Mouse (Mus musculus): Measurements from ENCODE around the gene Ifit1.

Gene Ifit1

DNA sequence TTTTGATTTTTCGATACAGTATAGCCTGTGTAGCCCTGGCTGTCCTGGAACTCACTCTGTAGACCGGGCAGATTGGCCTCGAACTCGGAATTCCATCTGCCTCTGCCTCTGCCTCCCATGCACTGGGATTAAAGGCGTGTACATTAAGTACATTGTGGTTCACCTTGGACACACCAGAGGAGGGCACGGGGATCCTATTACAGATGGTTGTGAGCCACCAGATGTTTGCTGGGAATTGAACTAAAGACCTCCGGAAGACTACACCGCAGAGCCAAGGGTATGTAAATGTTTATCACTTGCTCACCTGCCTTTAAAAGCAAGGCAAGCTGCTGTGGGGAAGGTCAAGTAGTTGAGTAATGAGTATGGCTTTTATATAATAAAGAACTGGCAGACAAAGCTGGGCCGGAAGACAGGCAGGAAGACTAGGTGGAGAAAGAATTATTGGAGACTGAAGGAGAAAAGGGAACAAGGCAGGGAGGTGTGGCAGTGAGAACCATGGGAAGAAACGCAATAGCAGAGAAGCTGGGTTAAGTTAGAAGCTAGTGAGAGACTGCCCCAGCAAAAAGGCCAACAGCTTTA is 14.6 kb downstream of the Ifit1 start:
- DNase-seq (ENCODE audit: low spot score): no peak

DNA sequence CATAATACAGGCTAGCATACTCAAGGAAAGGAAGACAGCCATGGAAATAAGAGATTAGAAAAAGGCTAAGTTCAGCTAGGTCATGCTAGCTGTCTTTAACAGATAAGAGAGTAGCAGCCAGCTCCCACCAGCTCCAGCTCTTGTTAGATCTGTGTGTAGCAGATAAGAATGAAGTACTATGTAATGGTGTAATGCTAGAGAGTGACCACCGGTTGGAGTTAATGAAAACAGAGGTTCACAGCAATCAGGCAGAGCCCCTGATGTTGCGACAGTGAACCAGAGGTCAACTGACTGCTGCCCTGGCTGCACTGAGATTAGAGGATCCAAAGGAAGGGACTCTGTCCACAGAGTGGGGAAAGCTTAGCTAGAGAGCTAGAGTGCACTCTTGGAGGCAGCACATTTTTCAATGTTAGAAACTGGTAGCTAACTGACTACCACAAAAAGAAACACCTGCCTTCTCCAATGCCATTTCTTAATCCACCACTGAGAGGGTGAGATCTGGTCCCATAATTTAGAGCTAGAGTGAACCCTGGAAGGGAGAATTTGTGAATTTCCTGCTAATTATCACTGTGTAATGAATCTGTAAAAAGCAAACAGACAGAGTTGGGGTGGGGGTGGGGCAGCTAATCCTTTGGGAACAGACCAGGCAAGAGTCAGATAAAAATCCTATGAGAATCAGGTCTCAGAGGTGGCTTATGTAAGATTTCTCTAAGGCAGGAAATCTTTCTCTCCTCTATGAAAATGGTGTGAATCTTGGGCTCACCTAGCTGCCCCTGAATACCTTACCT is 16.0 kb downstream of the Ifit1 start:
- no peak for DNase-seq (ENCODE audit: low spot score)

DNA sequence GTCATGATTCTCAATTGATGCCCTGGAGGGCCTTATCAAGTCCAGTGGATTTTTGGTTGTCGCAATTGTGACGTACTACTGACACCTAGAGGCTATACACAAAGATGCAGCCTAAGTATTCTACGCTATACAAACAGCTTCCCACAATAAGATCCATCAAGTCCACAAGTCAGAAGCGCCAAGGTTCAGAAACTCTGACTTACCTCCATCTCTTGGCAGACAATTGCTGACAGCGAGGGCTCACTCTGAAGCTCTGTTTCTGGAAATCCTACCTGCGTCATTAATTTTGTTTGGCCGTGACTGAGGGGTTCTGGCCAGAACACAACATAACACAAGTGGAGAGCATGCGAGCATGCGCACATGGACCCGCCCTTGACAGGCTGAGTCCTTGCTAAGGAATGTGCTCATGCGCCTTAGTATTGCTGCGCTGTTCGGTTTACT is 21.4 kb downstream of the Ifit1 start:
- peak; percentile 62 for DNase-seq (ENCODE audit: low spot score)

DNA sequence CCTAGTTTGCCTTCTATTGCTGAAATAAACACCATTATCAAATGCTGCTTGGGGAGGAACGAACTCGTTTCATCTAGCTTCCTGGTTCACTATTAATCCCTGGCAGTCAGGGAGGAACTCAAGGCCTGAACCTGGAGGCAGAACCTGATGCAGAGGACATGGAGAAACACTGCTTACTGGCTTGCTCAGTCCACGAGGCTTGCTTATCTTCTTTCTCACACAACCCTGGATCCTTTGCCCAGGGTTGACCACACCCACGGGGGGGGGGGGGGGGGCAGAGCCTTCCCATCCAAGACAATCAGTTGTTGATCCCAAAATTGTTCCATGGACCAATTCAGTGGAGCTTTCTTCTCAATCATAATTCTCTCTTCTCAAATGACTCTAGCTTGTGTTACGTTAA is 22.1 kb downstream of the Ifit1 start:
- DNase-seq (ENCODE audit: low spot score): no peak

DNA sequence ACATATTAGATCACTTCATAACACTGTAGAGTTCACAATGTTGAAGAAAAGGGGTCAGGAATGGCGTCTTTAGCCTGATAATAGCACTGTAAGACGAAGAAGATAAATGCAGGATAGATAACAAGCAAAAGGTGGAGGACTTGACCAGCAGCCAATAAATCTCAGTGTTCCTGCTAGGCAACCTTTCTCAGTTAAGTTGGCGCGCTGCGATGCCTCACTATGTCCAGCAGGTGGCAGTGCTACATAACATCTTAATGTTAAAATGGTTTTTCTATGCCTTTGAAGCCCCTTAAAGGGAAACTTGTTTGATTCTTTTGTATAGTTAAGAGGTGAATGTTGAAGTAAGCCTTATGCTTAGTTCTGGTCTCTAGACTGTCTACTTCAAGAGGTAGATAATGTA is 25.5 kb downstream of the Ifit1 start:
- peak; percentile 61 for DNase-seq (ENCODE audit: low spot score)

DNA sequence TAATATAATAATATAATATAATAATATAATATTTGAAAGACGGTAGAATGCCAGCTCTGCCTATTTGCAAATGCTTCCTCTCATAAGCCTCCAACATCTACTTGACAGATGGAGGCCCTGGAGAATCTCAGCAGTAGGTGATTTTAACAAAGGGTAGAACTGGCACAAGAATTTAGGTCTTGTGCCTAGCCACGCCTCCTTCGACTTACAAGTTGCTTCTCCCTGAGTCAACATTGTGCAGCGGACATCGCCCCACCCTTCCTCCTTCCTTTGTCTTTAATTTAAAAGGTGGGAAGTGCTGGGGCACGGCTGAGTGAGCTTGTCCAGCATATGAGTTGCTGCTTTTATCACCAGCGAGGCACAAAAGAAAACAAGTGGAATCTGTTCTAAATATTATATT is 32.8 kb downstream of the Ifit1 start:
- no peak for DNase-seq (ENCODE audit: low spot score)

DNA sequence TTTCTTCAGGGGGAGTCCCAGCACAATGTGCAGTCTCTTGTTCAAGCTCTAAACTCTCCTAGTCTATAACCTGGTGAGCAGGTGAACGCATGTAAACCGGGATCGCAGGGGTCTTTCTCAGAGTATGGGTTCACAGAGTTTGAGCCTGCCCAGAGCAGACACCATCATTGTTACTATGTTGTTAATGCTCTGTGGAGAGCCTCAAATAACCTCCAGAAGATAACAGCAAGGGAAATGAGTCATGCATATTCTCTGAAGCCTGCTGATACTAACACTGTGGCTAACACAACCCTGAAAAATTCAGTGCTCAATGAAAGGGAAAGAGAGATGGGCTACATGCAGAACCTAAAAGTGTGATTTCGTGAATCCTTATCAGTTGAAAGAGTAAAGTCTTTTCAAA is 37.8 kb downstream of the Ifit1 start:
- DNase-seq (ENCODE audit: low spot score): no peak

DNA sequence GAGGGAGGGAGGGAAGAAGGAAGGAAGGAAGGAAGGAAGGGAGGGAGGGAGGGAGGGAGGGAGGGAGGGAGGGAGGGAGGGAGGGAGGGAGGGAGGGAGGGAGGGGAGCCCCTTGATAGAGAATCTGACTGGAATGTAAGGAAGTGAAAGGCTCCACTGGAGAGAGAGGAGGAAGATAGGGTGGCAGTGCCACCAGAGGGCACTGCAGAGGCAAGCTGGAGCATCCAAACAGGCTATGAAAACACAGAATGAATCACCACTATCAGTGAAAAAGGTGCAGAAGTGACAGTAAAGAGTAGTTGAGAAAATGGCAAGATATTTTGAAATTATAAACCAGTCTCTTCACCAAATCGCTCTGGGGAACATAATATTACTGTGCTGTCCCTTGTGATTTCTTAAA is 44.2 kb downstream of the Ifit1 start:
- peak; percentile 49 for DNase-seq (ENCODE audit: low spot score)

DNA sequence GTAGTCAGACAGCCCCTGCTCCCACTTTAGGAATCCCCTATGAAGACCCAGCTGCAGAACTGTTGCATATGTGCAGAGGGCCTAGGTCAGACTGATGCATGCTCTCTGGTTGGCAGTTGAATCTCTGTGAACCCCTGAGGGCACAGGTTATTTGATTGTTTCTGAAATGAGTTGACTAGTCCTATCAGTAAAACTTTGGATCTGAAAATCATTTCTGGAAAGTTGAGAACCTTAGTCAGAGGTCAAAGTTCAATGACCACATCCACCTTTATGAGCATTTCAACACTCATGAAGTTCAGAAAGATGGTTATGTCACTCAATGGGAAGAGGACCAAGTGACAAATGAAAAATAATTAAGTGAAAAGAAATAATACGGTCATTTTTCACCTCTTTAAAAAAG is 44.9 kb downstream of the Ifit1 start:
- DNase-seq (ENCODE audit: low spot score): no peak

DNA sequence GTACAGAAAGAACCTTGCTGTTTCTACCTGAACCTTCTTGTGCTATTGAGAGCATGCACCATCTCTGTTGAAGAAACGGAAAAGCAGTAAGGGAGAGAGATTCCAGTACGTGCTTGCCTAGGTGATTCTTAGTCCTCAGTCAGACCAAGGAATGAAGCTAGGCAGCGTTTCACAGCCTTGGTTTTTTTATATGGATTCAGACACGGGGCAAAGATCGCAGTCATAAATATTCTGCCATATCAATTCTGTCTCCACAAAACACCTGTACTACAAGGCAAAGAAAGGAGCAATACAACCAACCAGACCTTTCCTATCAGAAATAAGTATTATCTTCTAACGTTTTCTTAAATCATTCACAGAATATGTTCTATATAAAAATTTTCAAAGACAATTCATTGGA is 50.7 kb downstream of the Ifit1 start:
- no peak for DNase-seq (ENCODE audit: low spot score)

DNA sequence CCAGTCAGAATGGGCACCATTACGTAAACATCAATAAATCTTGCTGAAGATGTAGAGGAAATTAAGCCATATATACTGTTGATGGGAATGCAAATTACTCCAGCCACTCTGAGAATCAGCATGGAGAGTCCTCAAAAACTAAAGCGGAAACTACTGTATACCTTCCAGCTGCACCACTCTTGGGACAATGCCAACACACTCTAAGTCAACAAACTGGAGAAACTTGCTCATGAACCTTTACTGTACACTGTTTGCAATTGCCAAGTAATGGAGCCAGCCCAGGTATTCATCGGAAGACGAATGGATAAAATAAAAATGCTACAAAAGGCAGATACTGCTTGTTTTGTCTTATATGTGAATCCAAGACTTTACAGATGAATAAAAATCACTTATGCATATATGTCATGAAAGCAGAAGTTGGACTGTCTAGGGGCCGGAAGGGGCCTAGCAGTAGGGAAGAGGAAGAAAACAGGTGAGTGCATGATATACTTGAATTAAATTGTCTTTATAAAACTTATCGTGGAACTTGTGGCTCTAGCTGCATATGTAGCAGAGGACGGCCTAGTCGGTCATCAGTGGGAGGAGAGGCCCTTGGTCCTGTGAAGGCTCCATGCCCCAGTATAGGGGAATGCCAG is 55.8 kb downstream of the Ifit1 start:
- no peak for DNase-seq (ENCODE audit: low spot score)

DNA sequence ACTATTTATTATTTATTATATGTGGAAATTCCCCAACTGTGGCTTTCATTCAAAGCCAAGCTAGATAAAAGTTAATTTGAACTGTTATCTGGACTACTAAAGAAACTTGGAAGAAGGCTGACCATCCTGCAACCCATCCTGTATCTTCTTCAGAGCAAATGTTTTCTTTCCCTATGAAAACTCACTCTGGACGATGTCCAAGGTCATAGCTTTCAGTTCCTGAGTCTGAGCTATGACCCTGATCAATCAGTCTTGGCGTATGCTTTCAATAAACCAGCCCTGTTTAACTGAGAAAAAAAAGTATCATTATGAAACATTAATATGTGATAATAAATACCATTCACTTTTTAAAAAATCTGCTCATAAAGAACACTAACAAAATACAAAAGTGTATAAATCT is 56.8 kb downstream of the Ifit1 start:
- DNase-seq (ENCODE audit: low spot score): no peak

DNA sequence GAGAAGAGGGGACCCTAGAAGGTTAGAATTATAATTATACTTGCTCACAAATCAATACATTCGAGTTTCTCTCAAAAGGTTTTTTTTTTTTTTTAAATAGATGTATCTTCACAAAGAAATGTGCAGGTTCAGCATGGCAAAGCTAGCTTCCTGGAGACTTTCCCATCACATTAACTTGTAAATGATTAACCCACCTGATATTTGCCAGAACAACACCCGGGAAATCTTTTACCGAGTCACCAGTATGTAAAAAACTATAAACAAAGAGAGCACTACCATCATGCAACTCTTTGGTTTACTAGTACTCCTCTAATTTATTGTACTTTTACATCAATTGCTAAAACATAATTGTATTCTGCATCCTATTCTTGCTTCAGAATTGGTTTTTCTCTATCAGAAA is 57.8 kb downstream of the Ifit1 start:
- DNase-seq (ENCODE audit: low spot score): no peak

DNA sequence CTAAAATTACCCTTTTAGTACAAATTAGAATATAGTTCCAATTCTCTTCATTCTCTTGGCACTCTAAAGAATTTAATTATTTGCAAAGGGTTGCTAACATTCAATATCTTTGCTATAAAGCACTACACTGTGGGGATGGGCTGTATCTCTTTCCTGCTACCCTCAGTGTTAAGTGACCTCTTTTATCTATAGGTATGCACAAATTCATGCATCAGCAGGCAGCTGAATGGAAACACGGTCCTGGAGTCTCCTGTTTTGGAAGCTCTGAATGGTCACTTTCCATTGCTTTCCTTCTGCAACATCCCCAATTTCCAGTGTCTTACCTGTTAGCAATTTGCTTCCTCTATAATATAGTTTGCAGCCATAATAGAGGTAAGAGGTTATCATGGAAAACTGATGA is 58.2 kb downstream of the Ifit1 start:
- no peak for DNase-seq (ENCODE audit: low spot score)

DNA sequence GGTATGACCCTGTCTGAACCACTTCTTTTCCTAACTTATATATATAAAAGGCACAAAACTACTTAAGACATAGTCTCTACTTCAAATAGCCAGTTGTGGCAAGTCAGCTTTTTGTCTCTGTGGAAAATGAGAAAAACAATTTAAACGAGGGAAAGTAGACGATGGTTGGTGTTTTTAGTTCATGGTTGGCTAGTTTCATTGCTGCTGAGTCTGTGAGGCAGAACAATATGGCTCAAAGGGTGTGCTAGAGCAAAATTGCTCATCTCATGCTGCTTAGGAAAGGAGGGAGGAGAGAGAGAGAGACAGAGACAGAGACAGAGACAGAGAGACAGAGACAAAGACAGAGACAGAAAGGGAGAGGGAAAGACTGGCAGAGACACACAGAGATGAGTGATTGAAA is 58.6 kb downstream of the Ifit1 start:
- no peak for DNase-seq (ENCODE audit: low spot score)
